Mouse (Mus musculus): Measurements from ENCODE around the gene Ammecr1.

GRCm38 (mm10) chrX:142839411-142839810 lies 127.1 kb downstream of the Ammecr1 start:
- TF ChIP-seq GATA1 (IDR thresholded peaks at IDR 0.05; ENCODE audit: borderline replicate concordance, low read length) (no peak), CTCF (IDR thresholded peaks at IDR 0.05; ENCODE audit: low read depth, low read length) (no peak)
